Mouse (Mus musculus): ENCODE measurements around the gene Olfr117.
"Not testable (repeated sequence)": the region's sequence is repeated elsewhere in the genome, so short reads cannot be mapped to it uniquely, and the experiment has no call there.

Gene Olfr117

DNA sequence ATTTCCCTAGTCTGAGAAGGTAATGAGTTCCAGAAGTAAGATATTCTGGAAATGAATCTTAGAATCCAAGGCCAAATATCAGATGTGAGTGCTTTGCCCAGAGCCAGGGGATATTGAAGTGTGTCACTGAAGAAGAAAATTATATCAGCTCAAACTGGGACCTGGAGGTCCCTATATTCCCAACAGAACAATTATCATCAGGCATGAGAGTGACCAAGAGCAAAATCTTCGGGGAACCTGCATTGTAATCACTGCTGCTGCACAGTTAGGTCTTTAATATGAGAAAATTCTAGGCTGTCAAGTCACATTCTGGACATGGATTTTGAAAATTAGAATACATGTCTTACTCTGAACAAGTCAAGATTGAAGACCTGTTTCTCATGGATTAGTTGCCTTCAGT lies at the start of gene Olfr117:
TSS of gene Olfr117 (minus strand) at position 101 of the 400 bp plus-strand sequence.
- no peak for DNase-seq

GRCm38 (mm10) chr17:37696264-37696663 lies 32.7 kb upstream of the Olfr117 start, which contains the start of gene Olfr119:
Olfr119 (plus strand) TSS chr17:37696564.
- not testable (repeated sequence) for DNase-seq

GRCm38 (mm10) chr17:37666688-37667087 lies 3.1 kb upstream of the Olfr117 start, which contains the start of gene Olfr118:
Olfr118 (plus strand) TSS chr17:37666988.
- DNase-seq = no peak

DNA sequence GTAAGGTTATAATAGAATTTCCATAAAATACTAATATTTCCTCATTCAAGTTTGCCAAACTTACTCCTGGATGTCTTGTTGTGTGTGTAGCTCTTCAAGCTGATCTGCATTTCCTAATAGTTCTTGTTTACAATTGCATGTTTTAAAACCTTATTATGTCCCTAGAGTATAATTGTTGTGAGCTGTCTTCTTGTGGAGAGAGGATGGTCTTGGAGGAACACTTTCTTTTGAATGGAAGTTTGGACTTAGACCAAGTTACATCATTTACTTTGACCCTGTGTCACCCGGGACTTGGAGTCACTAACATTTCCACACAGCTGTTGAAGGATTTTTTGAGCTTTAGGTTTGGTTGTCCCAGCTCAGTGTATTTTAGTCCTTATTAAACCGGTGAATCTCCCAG lies 36.6 kb downstream of the Olfr117 start, which contains the start of the genes Olfr115 and Olfr116:
TSS of gene Olfr115 (minus strand) at position 101 of the 400 bp plus-strand sequence.
TSS of gene Olfr116 (minus strand) at position 191 of the 400 bp plus-strand sequence.
- no peak for DNase-seq

Measured in retina, postnatal 1 day (tissue).